Mouse (Mus musculus): Measurements from ENCODE around the gene Actn4.

Gene Actn4

GRCm38 (mm10) chr7:28961927-28962670, at the start of gene Actn4:
Gene Actn4 (minus strand): TSS chr7:28962340.
- DNase-seq: peak; percentile 99

- no peak for DNase-seq
These were observed 46.6 kb upstream of the Actn4 start for GRCm38 (mm10) chr7:29008714-29009113.

- DNase-seq: no peak
These were observed 46.0 kb upstream of the Actn4 start for GRCm38 (mm10) chr7:29008171-29008570.

- DNase-seq: no peak
These were observed 45.3 kb upstream of the Actn4 start for GRCm38 (mm10) chr7:29007224-29008101.

- DNase-seq: peak; percentile 24 to 44
These were observed 38.8 kb upstream of the Actn4 start for GRCm38 (mm10) chr7:29000651-29001605.

- no peak for DNase-seq
These were observed 31.3 kb upstream of the Actn4 start for GRCm38 (mm10) chr7:28993402-28993801.

GRCm38 (mm10) chr7:28992997-28993396, 30.9 kb upstream of the Actn4 start:
- DNase-seq: no peak

- DNase-seq: no peak
These were observed 29.5 kb upstream of the Actn4 start for GRCm38 (mm10) chr7:28991616-28992015.

GRCm38 (mm10) chr7:28990766-28991273, 28.7 kb upstream of the Actn4 start:
- DNase-seq: no peak

GRCm38 (mm10) chr7:28985207-28985606, 23.1 kb upstream of the Actn4 start:
- no peak for DNase-seq

GRCm38 (mm10) chr7:28984452-28984851, 22.3 kb upstream of the Actn4 start:
- DNase-seq: no peak

GRCm38 (mm10) chr7:28983849-28984248, 21.7 kb upstream of the Actn4 start:
- no peak for DNase-seq

GRCm38 (mm10) chr7:28983141-28983564, 21.0 kb upstream of the Actn4 start:
- DNase-seq: peak; percentile 28 to 30

GRCm38 (mm10) chr7:28982274-28983013, 20.3 kb upstream of the Actn4 start:
- DNase-seq: peak; percentile 24 to 26

- peak; percentile 97 for DNase-seq
These were observed 19.6 kb upstream of the Actn4 start, which contains the start of the genes Eif3k and Map4k1 for GRCm38 (mm10) chr7:28981651-28982273. Gene Eif3k (minus strand): TSS chr7:28981864. Gene Map4k1 (plus strand): TSS chr7:28982050.

- DNase-seq: no peak
These were observed 15.4 kb upstream of the Actn4 start for GRCm38 (mm10) chr7:28977556-28977955.

GRCm38 (mm10) chr7:28973025-28973424, 10.9 kb upstream of the Actn4 start:
- peak in 1 of 2 experiments; percentile 37 for DNase-seq

GRCm38 (mm10) chr7:28972542-28972985, 10.4 kb upstream of the Actn4 start:
- peak; percentile 84 to 93 for DNase-seq

GRCm38 (mm10) chr7:28971770-28972269, 9.7 kb upstream of the Actn4 start:
- DNase-seq: no peak

- DNase-seq: no peak
These were observed 8.9 kb upstream of the Actn4 start for GRCm38 (mm10) chr7:28971029-28971428.
